In the genomic region with DNA sequence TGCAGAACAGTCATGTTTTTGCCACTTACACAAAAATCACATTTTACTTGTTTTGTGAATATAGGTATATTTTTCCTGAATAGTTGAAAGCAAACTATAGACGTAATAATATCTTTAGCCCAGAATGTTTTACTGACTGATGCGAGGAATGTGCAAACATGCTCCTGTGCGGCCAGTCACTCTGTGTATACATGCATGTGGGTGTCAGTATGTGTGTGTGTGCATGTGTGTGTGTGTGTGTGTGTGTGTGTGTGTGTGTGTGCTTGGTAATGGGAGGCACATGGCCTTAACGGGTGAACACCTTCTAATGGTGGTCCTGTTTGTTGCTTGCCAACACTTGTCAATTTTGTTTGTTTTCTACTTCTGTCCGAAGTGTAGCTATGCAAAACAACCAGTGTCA, we compare ENCODE assay signal across 13 mouse cellular contexts.
"Had no signal": no experiment of that assay in that cellular context is flagged by ENCODE, and none has a peak within 500 bp of the region (broad histone marks: within the 10 kb centered on the region; RNA-seq: fewer than 3 reads in every experiment).

No protein-coding gene starts in this region.

- DNase-seq: kidney, adult 11 months; kidney, adult 9 months; kidney, postnatal 36 days; spleen, adult 18-20 months; thymus, adult 2 months; thymus, postnatal 25 days had no signal

- H3K4me3 ChIP-seq: limb, embryonic 15.5 days; liver, embryonic 12.5 days; myocyte; neural tube, embryonic 12.5 days; stomach, embryonic 15.5 days had no signal

- H3K4me1 ChIP-seq: limb, embryonic 15.5 days; liver, embryonic 12.5 days; neural tube, embryonic 12.5 days; stomach, embryonic 15.5 days had no signal

- H3K36me3 ChIP-seq: limb, embryonic 15.5 days; liver, embryonic 12.5 days; neural tube, embryonic 12.5 days; stomach, embryonic 15.5 days had no signal

- H3K9me3 ChIP-seq: limb, embryonic 15.5 days; liver, embryonic 12.5 days; neural tube, embryonic 12.5 days; stomach, embryonic 15.5 days had no signal

- H3K4me2 ChIP-seq: limb, embryonic 15.5 days; liver, embryonic 12.5 days; lung, embryonic 14.5 days; neural tube, embryonic 12.5 days; stomach, embryonic 15.5 days had no signal

- H3K9ac ChIP-seq: limb, embryonic 15.5 days; liver, embryonic 12.5 days; lung, embryonic 14.5 days; neural tube, embryonic 12.5 days; stomach, embryonic 15.5 days had no signal

- H3K27ac ChIP-seq: kidney, postnatal 0 days; limb, embryonic 15.5 days; liver, embryonic 12.5 days; neural tube, embryonic 12.5 days; stomach, embryonic 15.5 days had no signal

- H3K27me3 ChIP-seq: limb, embryonic 15.5 days; liver, embryonic 12.5 days; neural tube, embryonic 12.5 days; stomach, embryonic 15.5 days had no signal

- ATAC-seq: liver, embryonic 12.5 days had no signal
